Mouse (Mus musculus): ENCODE results near the gene Apod.

Apod gene

DNA sequence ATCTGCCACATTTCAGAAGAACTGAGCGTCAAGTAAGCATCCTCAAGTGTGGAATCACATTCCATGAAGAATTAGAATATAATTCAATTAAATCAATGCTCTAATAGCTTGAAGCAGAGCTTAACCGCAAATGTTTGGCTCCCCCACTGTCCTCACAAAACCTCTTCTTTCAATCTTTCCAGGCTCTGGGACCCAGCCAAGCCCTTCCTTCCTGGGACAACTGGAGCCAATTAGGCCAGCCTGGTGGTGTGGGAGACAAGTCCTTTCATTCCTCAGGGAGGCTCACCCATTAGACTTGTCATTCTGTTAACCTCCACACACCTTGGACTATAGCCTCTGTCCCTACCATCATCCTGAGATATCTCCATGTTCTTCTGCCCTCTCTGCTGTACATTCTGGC lies 32.6 kb downstream of the Apod start:
- DNase-seq (ENCODE audit: low read depth) = no peak

DNA sequence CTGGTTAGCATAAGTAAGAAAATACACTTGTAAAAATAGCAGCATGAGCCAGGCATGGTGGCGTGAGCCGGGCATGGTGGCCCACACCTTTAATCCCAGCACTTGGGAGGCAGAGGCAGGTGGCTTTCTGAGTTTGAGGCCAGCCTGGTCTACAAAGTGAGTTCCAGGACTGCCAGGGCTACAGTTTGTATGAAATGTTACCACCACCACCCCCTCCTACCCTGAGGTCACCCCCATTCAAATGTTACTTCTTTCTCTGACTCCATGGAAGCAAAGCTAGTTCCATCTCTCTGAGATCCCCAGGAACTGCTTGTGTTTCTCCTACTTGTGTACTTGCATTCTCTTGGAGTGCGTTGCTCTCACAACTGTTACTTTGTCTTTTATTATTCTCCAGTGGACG lies 34.4 kb downstream of the Apod start:
- DNase-seq (ENCODE audit: low read depth) = no peak

DNA sequence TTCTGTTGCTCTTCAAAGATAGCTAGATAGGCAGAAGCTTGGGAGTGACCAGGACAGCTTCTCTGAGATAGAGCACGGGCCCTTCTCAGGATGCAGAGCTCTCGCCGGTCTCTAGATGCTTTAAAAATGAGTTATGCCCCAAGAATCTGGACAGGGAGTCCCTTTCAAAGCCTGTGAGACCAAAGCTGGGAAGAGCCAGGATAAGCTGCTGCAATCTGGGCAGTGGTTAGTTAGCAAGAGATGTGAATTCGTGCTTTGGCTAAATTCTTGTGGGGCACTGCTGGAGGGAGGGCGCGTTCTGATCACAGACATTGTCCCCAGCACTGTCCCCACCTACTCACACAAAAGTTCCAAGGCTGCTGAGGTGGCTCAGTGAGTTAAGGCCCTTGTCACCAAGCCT lies 36.0 kb downstream of the Apod start:
- DNase-seq (ENCODE audit: low read depth) = no peak

DNA sequence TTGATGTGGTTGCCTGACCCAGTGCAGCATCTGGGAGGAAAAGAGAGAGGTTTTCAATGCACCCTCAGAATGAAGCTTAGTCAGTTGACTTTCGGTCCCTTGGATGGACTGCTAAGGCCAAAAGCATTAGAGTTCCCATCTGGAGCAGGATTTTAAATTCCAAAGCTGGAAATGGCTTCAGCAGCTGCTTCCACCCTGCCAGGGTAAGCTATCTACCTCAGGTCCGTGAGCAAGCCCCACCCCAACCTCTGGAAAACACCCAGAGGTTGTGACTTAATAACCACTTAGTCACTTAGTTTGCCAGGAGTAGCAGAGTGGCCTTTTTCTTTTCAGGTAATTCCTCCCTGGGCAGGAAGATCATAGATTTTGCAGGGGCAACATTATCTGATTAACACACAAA lies 36.5 kb downstream of the Apod start:
- DNase-seq (ENCODE audit: low read depth) = no peak

DNA sequence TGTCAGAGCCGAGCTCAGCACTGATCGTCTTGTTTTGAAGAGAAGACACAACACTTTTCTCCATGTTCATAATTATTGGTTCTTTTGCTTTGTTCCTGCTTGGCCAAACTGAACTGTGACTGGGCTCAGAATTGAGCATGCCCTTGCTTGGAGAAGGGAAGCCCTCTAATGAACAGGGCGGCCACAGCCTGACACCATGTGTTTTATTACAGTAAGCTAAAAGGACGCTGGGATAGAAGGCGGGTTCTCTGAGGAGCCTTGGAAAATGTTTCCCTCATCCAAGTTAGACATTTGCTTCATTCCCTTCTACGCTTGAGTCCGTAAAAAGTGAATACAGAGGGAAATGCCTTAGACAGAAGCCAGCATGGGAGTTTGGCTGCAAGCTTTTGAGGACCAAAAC lies 37.6 kb downstream of the Apod start:
- DNase-seq (ENCODE audit: low read depth) = no peak

DNA sequence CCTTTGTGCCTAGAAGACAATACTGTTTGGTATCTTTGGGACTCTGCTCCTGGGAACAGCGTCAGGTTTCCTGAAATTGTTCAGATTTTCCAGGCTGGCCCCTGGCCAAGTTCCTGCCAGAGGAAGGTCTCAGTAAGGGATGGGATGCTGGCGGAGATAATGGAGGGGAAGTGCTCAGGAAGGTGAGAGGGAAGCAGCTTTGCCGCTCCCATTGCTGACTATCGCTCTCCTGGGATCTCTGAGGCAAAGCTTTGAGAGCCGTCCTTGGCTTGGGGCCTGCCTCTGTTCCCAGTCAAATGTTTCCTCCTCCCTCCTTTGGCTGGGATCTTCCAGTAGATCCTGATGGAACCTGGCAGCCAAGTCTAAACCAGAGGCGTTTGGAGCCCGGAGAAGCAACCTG lies 38.1 kb downstream of the Apod start:
- no peak for DNase-seq (ENCODE audit: low read depth)

DNA sequence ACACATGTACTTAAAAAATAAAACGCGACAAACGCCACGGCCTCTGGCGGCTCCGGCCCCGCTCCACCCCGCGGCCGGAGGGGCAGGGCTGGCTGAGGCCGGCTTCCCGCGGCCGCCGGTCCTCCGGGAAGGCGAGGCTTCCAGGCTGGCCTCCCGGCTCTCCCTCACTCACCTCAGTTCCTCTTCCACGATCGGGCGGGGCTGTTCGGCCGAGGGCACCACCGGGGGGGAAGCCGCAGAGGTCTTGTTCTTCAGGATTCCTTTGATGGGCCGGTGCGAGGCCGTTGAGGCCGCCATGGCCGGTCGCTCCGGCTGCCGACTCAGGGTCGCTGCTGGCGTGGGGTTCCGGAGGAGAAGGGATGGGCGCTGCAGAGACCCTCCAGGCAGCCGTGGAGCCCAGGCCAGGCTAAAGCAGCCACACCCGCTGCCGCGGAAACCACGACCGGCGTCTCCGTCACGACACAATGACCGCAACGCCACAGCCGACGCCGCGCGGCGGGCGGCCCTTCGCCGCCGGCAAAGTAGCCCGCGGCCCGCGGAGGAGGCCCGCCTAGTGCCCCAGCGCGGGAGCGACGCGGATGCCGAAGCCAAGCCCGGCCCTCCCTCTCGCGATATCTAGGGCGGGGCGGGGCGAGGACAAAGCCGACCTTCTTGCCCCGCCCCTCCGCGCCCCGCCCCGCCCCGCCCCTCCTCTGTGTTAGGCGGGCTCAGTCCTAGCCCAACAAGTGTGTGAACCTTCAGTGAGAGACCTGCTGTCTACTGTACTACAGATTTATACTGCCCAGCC lies 39.7 kb downstream of the Apod start, which contains the start of gene Ppp1r2:
Gene Ppp1r2, minus strand, starts transcription at position 604 of the 787 bp plus-strand sequence.
- DNase-seq (ENCODE audit: low read depth) = peak; percentile 95

DNA sequence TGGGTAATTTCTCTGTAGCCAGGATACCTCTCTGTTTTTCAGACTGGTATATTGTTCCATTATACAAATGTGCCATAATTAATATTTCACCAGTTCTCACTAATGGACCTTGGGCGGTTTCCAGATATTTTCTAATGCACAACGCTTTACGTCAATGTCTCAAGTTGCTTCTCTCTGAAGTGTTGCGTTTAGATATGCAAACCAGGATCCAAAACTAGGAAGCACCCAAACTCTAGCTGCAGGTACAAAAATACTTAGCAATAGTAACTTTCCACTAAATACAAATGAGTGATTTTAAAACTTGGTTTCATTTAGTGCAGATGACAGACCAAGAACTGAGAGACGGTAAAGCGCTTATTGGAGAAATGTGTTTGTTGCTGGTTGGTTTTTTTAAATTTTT lies 40.5 kb downstream of the Apod start:
- peak; percentile 41 for DNase-seq (ENCODE audit: low read depth)

DNA sequence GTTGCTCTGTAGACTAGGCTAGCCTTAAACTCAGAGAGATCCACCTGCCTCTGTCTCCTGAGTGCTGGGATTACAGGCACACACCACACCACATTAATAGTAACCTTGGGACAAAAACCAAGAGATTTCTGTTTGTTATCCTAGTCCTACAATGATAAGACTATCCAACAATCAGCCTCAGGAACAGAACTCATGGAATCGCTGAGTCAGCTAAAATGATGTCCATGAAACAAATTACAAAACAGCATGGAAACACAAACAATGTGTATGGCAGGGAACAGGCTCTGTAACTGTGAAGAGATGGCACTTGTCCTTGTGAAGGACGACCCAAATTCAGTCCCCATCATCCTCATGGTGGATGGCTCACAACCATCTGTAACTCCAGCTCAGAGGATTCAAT lies 47.9 kb downstream of the Apod start:
- DNase-seq (ENCODE audit: low read depth) = no peak

DNA sequence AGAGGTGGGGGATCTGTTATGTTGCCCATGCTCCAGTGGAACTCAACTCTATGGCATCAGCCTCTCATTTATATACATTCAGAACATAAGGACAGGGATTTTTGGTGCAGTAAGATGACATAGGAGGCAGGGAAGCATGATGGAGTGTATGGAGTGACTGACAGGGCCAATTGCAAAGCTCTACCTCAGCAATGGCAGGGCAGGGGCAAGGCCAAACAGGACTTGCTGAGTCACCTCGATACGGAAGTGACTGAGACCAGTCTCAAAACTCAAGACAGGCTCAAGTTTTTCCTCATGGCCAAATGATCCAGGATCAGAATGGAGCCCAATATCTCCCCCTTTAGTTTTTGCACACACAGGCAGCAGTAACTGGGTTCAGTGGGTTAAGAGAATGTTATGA lies 58.5 kb downstream of the Apod start:
- no peak for DNase-seq (ENCODE audit: low read depth)

DNA sequence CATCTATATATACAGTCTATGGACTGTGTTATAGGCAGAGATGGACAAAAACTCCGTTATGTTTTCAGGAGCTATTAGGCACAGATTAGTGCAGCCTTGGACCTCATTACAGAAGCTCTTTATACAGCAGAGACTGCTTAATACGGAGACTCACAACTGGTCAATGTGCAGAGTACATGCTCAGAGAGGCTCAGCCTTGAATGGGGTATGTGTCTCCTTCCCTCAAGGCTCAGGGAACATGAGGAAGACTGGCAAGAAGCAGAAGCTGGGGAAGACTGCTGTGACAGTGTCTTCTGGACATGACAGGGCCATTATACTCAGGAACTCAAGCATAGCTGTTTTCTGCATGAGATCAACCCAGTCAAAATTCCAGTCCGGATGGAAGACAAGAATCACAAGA lies 58.9 kb downstream of the Apod start:
- DNase-seq (ENCODE audit: low read depth) = no peak

DNA sequence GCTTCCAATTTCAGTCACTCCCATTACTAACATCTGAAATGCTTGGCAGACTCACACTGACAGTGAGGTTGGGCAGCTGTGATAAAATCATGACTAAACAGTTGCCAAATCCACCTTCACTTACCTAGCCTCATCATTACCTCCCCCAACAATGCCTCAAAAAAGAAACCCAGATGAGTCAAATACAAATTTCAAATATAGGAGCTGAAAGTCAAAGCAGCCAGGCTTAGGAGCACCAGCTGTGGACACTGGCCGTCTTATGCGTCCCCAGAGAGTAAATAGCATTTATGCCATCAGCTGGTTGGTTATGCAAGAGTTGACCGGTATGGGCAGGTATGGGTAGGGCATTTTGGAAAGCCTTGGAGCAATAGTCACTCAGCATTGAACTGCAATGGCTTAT lies 65.2 kb downstream of the Apod start:
- DNase-seq (ENCODE audit: low read depth) = no peak

DNA sequence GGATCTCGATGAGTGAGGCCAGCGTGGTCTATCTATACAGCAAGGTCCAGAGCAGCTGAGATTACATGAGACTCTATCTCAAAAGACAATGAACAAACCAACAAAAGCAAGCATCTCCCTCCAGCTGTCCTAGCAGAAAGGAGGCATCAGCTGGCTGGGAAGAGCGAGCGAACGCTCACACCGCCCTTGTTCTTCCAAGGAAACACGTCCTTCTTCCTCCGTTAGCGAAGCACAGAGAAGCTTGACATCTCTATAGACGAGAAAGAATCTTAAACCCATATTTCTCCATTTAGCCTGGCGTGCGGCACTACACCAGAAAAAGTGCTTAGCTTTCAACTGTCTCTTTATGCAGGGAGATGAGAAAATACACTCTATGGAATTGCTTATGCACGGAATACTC lies 65.9 kb downstream of the Apod start:
- DNase-seq (ENCODE audit: low read depth) = no peak

DNA sequence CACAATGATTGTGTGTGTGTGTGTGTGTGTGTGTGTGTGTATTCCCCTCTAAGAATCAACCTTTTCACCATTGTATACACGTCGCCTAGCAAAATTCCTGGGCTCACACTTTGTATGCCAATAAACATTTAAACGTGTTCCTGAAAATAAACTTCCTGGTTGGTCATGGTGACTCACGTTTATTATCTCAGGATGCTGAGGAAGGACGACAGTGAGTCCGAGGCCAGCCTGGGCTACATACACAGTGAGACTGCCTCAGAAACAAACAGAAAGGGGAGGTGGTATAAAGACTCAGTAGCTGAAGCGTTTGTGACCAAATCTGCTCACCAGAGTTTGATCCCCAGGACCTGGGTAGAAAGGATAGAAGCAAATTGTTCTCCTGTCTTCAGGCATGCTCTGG lies 67.2 kb downstream of the Apod start:
- no peak for DNase-seq (ENCODE audit: low read depth)

Data from induced T-regulatory cell, adult 2 months (primary cell).